Mouse (Mus musculus) left cerebral cortex, postnatal 4 days (tissue): ENCODE measurements around the gene Dqx1. TPM values are rescaled to one million over a fixed set of nuclear protein-coding genes. Genes with fewer than 3 reads are reported as not detected.

Source experiments
- DNase-seq: peaks from one replicate; pipeline ENCODE4 v3.0.0-alpha.2; 2022
- intact Hi-C: fragments of 180-260 bp; cut with DNase I; formaldehyde crosslinking; loops from one replicate; pipeline ENCODE4 v1.15.1; 2025
- total RNA-seq, 2 experiments: library from RNA; stranded (reverse); gene quantifications; 2 replicates each; pipeline ENCODE4 v1.2.3; 2021

Gene Dqx1
- total RNA-seq, 2 experiments from 2014 or later, result 0.62 to 0.84 TPM

- no peak for DNase-seq
- intact Hi-C loops, result no loop called here
Observed at GRCm38 (mm10) chr6:83069488-83070246, 12.0 kb downstream of the Dqx1 start.

- intact Hi-C loops, result no loop called here
- DNase-seq, result no peak
Observed at GRCm38 (mm10) chr6:83070247-83070310, 12.4 kb downstream of the Dqx1 start, which contains the start of gene Tlx2. Tlx2 (minus strand) TSS chr6:83070293.

GRCm38 (mm10) chr6:83070311-83071219 is 12.9 kb downstream of the Dqx1 start:
- DNase-seq, result no peak
- intact Hi-C loops, result no loop called here

GRCm38 (mm10) chr6:83071220-83071619 is 13.6 kb downstream of the Dqx1 start:
- intact Hi-C loops, result no loop called here
- no peak for DNase-seq

GRCm38 (mm10) chr6:83074979-83075378 is 17.3 kb downstream of the Dqx1 start:
- DNase-seq, result no peak
- intact Hi-C loops, result no loop called here

GRCm38 (mm10) chr6:83077630-83078323 is 20.1 kb downstream of the Dqx1 start, which contains the start of gene Pcgf1:
Pcgf1 (plus strand) TSS chr6:83077869.
- DNase-seq, result no peak
- intact Hi-C loops, result no loop called here

GRCm38 (mm10) chr6:83078324-83078858 is 20.7 kb downstream of the Dqx1 start:
- DNase-seq, result peak; percentile 100
- intact Hi-C loops, result no loop called here

GRCm38 (mm10) chr6:83080210-83080609 is 22.6 kb downstream of the Dqx1 start:
- no peak for DNase-seq
- intact Hi-C loops, result no loop called here

- no peak for DNase-seq
- intact Hi-C loops, result no loop called here
Observed at GRCm38 (mm10) chr6:83083497-83083896, 25.9 kb downstream of the Dqx1 start.

- intact Hi-C loops, result no loop called here
- DNase-seq, result no peak
Observed at GRCm38 (mm10) chr6:83084477-83084876, 26.8 kb downstream of the Dqx1 start.

GRCm38 (mm10) chr6:83086121-83087035 is 28.7 kb downstream of the Dqx1 start, which contains the start of gene Lbx2:
Lbx2 (plus strand) TSS chr6:83086367.
- DNase-seq, result no peak
- intact Hi-C loops, result no loop called here

GRCm38 (mm10) chr6:83087205-83087925 is 29.7 kb downstream of the Dqx1 start:
- intact Hi-C loops, result no loop called here
- DNase-seq, result no peak

- intact Hi-C loops, result no loop called here
- DNase-seq, result no peak
Observed at GRCm38 (mm10) chr6:83087926-83088260, 30.2 kb downstream of the Dqx1 start.

GRCm38 (mm10) chr6:83092416-83093127 is 34.9 kb downstream of the Dqx1 start:
- DNase-seq, result no peak
- intact Hi-C loops, result no loop called here

- no peak for DNase-seq
- intact Hi-C loops, result no loop called here
Observed at GRCm38 (mm10) chr6:83095968-83096367, 38.3 kb downstream of the Dqx1 start.

GRCm38 (mm10) chr6:83098411-83098810 is 40.8 kb downstream of the Dqx1 start:
- intact Hi-C loops, result no loop called here

GRCm38 (mm10) chr6:83101316-83101687 is 43.7 kb downstream of the Dqx1 start, which contains the start of the genes Ccdc142 and Gm42688:
Ccdc142 (plus strand) TSS chr6:83101601.
Gm42688 (plus strand) TSS chr6:83101617.
- intact Hi-C loops, result loop anchor here (5.0 kb wide), 1 partner anchor 104 kb away; no protein-coding TSS in a partner anchor
- peak; percentile 88 for DNase-seq

More at GRCm38 (mm10) chr6:83098411-83098810, 40.8 kb downstream of the Dqx1 start:
- no peak for DNase-seq

GRCm38 (mm10) chr6:83101688-83102556 is 44.3 kb downstream of the Dqx1 start:
- intact Hi-C loops, result loop anchor here (5.0 kb wide), 1 partner anchor 105 kb away; no protein-coding TSS in a partner anchor

More at GRCm38 (mm10) chr6:83101688-83102556, 44.3 kb downstream of the Dqx1 start:
- DNase-seq, result peak; percentile 58
